Mouse (Mus musculus) CH12.LX (cell line): Measurements from ENCODE around the gene Crat.

ENCODE experiments used
- CTCF ChIP-seq, 2 experiments: IDR thresholded peaks in 1 of 2; conservative IDR thresholded peaks in 1 of 2; 2 replicates each; pipeline ENCODE4 v1.5.1; 2011 to 2012; ENCODE audit warnings: low read depth in 2 of 2, low read length in 2 of 2, improper control_type of control experiment in 1 of 2, inconsistent platforms in 1 of 2, mild to moderate bottlenecking in 1 of 2, moderate library complexity in 1 of 2
- MAX ChIP-seq: IDR thresholded peaks from 2 replicates; pipeline ENCODE4 v1.6.1; 2011; ENCODE audit warnings: low read length, improper control_type of control experiment
- NELFE ChIP-seq: IDR thresholded peaks from 2 replicates; pipeline ENCODE4 v1.6.1; 2011; ENCODE audit warnings: low read depth, low read length, improper control_type of control experiment
- POLR2A ChIP-seq: IDR thresholded peaks from 2 replicates; pipeline ENCODE4 v1.6.1; 2011; ENCODE audit warnings: low read depth, mild to moderate bottlenecking, improper control_type of control experiment, low read length
- RCOR1 ChIP-seq: conservative IDR thresholded peaks from 2 replicates; pipeline ENCODE4 v1.6.1; 2012; ENCODE audit warnings: low read depth, mild to moderate bottlenecking, inconsistent platforms, low read length, improper control_type of control experiment
- TBP ChIP-seq: conservative IDR thresholded peaks from 2 replicates; pipeline ENCODE4 v1.6.1; 2011; ENCODE audit warnings: low read depth, low read length, improper control_type of control experiment
- UBTF ChIP-seq: IDR thresholded peaks from 2 replicates; pipeline ENCODE4 v1.6.1; 2012; ENCODE audit warnings: low read depth, mild to moderate bottlenecking, inconsistent platforms, low read length, improper control_type of control experiment, moderate library complexity

- TF ChIP-seq UBTF (no peak), NELFE (no peak), TBP (no peak), CTCF (conservative IDR thresholded peaks at IDR 0.05 in 1 of 2, IDR thresholded peaks at IDR 0.05 in 1 of 2; ENCODE audit: low read depth in 2 of 2, low read length in 2 of 2) (no peak), RCOR1 (no peak), POLR2A (no peak), MAX (no peak)
These were observed 17.6 kb downstream of the Crat start for GRCm38 (mm10) chr2:30397986-30398512.
